Mouse (Mus musculus) brain, embryonic 14.5 days (tissue): Measurements from ENCODE around the gene Abca7. TPM values are rescaled to one million over a fixed set of nuclear protein-coding genes. Genes with fewer than 3 reads are reported as not detected.
"Not testable (repeated sequence)": the region's sequence is repeated elsewhere in the genome, so short reads cannot be mapped to it uniquely, and the experiment has no call there.

Experiments used
- DNase-seq: peaks from one replicate; pipeline ENCODE4 v3.0.0-alpha.2; 2011; ENCODE audit warnings: low read depth
- CTCF ChIP-seq: fragments of 200-500 bp; IDR thresholded peaks from 2 replicates; pipeline ENCODE4 v1.5.1; 2012; ENCODE audit warnings: inconsistent platforms, mild to moderate bottlenecking, moderate library complexity, borderline replicate concordance; ENCODE audit not compliant: insufficient read depth, insufficient read length; ENCODE audit errors: extremely low read depth
- POLR2A ChIP-seq: fragments of 200-500 bp; IDR thresholded peaks from 2 replicates; pipeline ENCODE4 v1.6.1; 2012; ENCODE audit warnings: mild to moderate bottlenecking, inconsistent platforms, borderline replicate concordance; ENCODE audit not compliant: poor library complexity, insufficient read depth, insufficient read length, severe bottlenecking; ENCODE audit errors: extremely low read depth
- polyA plus RNA-seq: library from polyadenylated mRNA; depleted of rRNA; stranded (reverse); fragments of >200 nt; gene quantifications from 2 replicates; pipeline ENCODE4 v1.2.3, GENCODE M21; 2012; rRNA removed

Gene Abca7
- 12.2 and 12.7 TPM in 2 replicates for polyA plus RNA-seq

DNA sequence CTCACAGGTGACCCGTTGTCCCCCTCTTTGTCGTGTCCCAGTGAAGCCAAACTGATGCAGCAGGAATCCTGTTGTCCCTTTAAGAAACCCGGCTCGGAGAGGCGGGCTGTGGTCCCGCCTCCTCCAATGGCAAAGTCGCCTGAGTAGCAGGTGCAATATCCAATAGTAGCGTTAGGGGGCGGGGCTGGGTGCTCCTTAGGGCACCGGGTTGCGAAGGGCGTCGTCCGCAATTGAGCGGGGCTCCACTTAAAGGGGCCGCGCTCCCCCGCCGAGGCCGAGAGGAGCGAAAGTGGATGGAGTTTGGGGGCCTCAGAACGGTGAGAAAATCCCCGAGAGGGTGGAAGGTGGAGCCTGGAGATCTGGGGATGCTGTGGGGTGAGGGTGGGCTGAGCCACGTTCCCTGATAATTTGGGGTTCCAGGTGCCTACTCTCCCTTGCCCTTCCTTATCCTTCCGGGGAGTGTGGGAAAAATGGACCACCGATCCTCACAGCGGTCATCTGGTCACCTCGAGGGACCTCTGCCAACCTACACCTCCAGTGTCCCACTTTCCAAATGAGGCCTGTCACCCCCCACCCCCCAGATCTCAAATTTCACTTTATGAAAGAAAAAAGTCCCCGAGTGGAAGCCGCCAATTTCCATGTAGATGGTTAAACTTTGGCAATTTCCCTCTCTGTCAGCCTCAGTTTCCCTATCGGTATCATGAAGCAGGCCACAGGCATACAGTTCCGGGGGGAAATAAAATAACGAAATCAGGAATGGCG, at the start of gene Abca7:
TSS of gene Abca7 (plus strand) at position 223 of the 762 bp plus-strand sequence.
- TF ChIP-seq CTCF (no peak), POLR2A (no peak)
- peak; percentile 98 for DNase-seq

DNA sequence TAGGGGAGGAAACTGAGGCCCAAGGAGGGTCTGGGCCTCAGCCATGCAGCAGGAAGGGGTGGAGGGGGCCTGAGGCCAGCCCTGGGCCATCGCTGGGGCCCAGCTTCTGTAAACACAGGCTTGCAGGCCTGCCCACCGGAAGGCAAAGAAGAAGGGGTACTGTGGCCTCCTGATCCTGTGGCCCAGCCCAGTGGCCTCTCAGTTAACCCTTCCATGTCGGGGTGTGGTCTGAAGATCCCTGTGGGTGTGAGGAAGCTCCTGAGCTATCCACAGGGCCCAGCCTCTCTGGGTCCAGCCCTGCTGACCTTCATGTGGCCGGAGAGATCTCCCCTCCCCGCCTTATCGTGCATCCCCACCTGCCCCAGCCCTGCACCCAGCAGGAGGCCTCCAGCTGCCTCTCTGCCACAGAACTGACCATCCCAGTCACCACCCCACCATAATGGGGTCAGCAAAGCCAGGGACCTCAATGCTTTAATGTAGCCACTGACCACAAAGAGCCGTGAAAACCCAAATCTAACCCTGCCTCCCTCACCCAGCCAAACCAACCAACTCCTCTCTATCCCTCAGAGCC, 49.5 kb upstream of the Abca7 start:
- no peak for DNase-seq
- TF ChIP-seq POLR2A (no peak), CTCF (no peak)

DNA sequence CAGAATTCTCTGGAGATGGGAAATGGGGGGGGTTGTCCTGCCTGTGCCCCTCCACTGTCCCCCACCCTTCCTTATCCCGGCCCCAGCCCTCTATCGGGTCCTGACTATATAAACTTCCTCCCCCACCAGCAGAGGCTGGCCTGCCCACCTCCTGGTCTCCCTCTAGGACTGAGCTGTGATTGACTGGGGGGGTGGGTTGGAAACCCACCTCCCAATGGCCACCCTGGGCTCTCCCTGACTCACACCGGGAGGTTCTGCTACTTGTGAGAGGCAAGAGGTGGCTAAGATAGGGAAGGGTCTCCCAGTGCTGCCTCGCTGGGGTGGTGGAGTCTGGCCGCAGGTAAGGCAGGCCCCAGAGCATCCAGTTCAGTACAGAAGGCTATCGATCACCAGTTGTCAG, 48.8 kb upstream of the Abca7 start:
- TF ChIP-seq POLR2A (no peak), CTCF (no peak)
- DNase-seq = no peak

DNA sequence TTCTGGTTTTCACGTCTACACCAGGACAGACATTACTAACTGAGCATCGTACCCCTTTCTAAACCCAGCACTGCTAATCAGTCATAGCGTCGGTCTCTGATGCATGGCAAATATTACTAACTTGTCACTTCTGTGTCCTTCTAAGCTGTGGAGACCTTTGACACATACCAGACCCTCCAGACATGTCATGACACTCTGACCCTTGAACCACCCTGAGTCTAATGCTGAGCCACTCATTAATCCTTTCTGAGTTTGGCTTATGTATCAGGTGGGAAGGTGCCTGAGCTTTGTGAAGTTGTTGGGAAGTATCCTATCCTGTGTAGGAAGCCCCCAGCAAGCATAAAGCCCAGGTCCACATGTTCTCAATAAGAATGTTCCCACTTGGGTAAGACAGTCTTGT, 46.4 kb upstream of the Abca7 start:
- TF ChIP-seq CTCF (no peak), POLR2A (no peak)
- DNase-seq = no peak

DNA sequence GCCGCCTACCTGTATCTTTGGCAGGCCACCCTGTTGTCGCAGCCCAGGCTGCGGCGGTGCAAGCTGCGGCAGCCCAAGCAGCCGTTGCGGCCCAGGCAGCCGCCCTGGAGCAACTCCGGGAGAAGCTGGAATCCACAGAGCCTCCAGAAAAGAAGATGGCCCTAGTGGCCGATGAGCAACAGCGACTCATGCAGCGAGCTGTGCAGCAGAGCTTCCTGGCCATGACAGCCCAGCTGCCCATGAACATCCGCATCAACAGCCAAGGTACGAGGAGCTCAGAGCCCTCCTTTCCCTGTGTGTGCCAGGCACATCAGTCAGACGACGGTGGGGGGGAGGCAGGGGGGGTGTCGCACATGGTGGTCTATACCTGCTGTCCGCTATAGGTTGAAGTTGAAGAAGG, 45.6 kb upstream of the Abca7 start:
- TF ChIP-seq CTCF (no peak), POLR2A (no peak)
- no peak for DNase-seq

DNA sequence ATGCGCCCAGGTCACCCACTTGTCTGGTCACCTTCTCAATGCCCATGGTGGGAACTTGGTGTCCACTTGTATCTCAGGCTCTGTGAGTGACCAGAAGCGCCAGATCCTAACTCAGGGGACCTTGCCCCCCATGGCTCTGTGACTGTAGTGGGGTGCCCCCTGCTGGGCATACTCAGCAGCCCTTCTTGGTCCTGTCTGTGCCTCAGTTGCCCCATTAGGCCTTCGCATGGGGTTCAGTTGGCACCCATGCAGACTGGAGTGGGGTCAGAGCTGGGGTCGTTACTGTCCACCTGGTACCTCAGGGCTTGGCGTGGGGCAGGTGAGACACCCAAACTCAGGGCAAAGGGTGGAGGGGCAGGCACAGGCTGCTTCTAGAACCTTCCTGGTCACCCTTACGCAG, 42.3 kb upstream of the Abca7 start:
- no peak for DNase-seq
- TF ChIP-seq POLR2A (no peak), CTCF (peak; percentile 43; the same call in 1 of the 2 replicates)

DNA sequence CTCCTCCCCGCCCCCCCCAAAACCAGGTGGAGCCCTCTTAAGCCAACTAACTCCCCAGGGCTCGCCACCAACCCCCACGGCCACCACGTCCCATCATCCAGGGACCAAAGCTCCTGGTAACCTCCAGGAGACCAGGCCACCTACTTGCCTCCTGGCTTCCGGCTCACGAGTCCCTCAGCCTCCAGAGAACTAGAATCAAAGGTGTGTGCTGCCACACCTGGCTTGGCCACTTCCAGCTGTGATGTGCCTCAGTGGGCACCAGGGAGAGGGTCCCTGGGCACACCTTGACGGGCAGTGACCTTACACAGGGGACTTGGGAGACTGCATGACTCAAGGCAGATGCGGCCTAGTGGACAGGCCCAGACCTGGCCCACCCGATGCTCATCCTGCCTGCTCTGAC, 40.6 kb upstream of the Abca7 start:
- DNase-seq = no peak
- no peak for TF ChIP-seq CTCF

DNA sequence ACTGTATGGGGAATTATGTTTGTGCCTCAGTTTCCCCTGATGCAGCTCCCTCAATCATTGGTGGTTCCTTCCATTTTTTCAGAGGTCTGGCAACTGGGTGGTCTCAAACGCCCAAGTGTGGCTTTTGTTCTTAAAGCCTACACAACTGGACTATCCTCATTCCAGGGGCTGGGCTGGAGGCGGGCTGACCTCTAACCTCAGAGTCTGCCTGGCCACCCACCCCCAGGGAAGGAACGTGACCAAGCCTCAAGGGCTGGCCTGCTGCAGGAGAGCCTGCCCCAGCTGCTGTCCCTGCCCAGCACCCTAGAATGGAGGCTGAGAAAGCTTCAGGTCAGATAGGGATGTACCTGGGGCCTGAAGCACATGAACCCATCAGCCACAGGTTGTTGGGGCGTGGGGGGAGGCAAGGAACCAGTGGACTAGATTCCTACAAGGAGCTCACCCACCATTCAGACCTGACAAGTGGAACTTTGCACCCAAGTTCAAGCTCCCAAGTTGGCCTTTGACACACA, 39.6 kb upstream of the Abca7 start:
- TF ChIP-seq POLR2A (no peak), CTCF (no peak)
- no peak for DNase-seq

DNA sequence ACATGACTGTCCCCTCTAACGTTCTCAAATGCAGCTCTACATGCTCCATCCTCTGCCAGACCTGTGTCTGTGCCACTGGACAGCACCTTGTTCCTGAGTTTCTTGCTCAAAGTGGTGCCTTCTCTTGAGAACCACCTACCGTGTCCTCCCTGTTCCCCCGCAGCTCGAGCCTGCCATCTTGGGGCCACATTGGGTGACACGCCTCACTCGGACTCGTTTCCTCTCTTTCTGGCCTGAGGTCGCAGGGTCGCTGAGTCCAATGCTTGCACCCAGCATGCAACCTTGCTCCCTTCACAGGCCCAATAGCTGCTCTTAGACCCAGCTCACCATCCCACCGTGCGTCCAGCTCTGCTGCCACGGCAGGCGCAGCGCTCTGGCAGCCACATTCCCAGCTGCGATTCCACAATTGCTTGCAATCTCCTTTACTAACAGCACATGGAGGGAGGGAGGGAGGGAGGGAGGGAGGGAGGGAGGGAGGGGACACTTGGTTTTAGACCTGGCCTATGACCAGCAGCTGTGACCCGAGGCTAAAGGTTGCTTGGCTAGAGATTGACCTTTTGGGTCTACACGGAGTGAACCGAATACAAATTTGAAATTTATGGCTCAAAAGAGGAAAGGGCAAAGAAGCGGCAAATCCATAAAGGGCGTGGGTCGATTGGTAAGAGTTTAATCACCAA, 38.0 kb upstream of the Abca7 start:
- TF ChIP-seq POLR2A (no peak), CTCF (peak; percentile 82)
- peak; percentile 66 for DNase-seq

DNA sequence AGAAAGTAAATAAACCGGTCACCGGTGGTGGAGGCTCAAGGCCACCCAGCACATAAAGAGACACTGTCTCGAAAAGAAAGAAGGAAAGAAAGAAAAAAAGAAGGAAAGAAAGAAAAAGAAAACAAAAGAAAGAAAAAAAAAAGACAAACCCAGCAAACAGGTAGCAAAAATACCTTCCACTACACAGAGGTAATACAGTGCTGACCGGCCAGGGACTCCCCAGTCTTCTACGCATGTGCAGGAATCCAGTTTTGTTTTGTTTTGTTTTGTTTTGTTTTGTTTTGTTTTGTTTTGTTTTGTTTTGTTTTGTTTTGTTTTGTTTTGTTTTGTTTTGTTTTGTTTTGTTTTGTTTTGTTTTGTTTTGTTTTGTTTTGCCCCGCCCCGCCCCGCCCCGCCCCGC, 36.9 kb upstream of the Abca7 start:
- not testable (repeated sequence) for DNase-seq

DNA sequence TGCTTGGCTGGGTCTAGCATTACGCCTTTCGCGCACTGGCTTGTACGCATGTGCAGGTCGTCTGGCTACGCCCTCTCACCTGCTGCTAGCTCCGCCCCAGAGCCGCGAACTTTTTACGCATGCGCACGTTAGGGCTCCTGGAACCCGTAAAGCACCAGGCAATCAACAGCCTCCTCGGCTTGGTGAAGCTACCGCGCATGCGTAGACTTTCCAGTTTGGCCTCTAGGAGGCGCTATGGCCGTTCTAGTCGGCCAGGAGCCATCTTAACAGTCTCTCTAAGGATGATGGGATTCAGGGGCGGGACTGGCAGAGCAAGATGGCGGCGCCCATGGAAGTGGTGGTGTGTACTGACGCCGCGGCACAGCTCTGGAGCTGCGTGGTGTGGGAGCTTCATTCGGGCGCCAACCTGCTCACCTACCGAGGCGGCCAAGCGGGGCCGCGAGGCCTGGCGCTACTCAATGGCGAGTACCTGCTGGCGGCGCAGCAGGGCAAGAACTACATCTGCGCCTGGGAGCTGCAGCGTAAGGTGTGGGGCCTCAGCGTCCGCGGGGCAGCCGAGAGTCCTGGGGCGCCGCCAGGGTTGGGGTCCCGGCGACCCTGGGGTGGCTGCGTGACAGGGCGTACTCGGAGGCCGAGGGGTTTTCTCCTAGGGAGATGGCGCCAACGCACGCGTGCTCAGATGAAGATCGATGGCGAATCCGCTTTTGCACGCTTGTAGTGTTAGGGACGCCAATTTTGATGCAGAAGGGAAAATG, 36.3 kb upstream of the Abca7 start, which contains the start of gene Wdr18:
TSS of gene Wdr18 (plus strand) at position 306 of the 755 bp plus-strand sequence.
- DNase-seq = peak; percentile 100
- TF ChIP-seq CTCF (peak; percentile 98), POLR2A (peak; percentile 35; the same call in 1 of the 2 replicates)
